Mouse (Mus musculus) testis, postnatal 14 days (tissue): ENCODE measurements at regions not wholly inside any gene's neighbourhood (a gene's known extent, or its start where the extent isn't known, plus 50 kb on each side); places are given as distances from the start of the nearest gene placed in this dataset.

ENCODE experiments used
- DNase-seq: peaks from one replicate; pipeline ENCODE4 v3.0.0; 2021; ENCODE audit warnings: low spot score

GRCm38 (mm10) chr14:106608341-106608927 lies 502.4 kb downstream of the Trim52 start:
- DNase-seq, result no peak
